Mouse (Mus musculus): ENCODE results near the gene Zbtb32. TPM values are rescaled to one million over a fixed set of nuclear protein-coding genes. Genes with fewer than 3 reads are reported as not detected.

Zbtb32 gene
- polyA plus RNA-seq, 1 experiment from 2014 or later, result 1.8 TPM

DNA sequence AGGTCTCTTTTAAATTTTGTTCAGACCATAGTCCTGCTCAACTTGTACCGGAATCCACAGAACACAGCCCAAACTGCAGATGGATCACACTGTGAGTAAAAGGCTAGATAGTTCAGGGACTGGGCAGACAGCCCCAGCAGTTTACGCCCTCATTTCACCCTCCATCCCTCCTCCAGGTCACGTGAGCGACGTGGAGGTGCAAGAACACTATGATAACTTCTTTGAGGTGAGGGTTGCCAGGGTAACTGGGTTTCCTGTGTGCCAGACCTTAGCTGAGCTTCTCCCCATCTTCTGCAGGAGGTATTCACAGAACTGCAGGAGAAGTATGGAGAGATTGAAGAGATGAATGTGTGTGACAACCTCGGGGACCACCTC is 34.8 kb downstream of the Zbtb32 start:
- ATAC-seq (ENCODE audit: insufficient number of reproducible peaks, low FRiP score, low TSS enrichment, low read depth), result no peak
- WGBS, result 25% methylated on average over 6 of the region's 6 CpGs
- no peaks in the 10 kb centered on the region for H3K27me3 ChIP-seq
- H3K4me3 ChIP-seq (replicated peaks), result peak overlapping the region; percentile 94
- peaks cover 25% of the 10 kb centered on the region for H3K36me3 ChIP-seq
- H3K4me2 ChIP-seq (replicated peaks), result peak overlapping the region; percentile 74
- peak overlapping the region; percentile 86 for H3K9ac ChIP-seq
- H3K9me3 ChIP-seq (replicated peaks), result no peaks in the 10 kb centered on the region
- peak overlapping the region; percentile 98 for H3K27ac ChIP-seq (replicated peaks)
- H3K4me1 ChIP-seq, result peaks cover 22% of the 10 kb centered on the region; the same call in 1 of the 2 replicates

DNA sequence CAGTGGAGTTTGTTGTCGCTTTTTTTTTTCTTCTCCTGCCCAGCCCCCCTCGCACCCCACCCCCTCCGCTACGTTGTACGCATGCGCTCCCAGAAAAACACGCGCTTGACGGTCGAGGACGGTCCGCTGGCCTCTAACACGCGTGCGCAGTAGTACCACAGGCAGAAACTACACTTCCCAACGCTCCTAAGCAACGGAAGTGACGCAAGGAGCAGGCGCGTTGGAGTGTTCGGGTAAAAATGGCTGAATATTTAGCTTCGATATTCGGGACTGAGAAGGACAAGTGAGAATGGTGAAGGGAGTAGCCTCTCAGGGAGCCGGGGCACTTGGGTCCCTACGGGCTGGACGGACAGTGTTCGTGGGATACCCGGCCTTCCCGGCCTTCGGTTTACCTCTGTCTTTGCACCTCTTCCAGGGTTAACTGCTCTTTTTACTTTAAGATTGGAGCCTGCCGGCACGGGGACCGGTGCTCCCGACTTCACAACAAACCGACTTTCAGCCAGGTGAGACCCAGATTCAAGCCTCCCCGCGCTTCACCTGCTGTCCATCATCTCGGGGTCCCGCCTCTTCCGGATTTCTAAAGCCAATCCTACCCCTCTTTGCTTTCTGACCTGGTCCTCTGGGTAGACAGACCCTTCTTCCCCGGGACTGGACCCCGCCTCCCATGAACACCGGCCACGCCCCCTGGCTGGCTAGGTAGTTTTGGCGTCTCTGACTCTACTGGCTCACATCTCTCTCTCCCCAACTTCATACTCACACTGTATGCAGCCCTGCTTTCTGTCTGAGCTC is 35.4 kb downstream of the Zbtb32 start, which contains the start of the genes U2af1l4, Gm49396 and Psenen:
Gene U2af1l4 (plus strand): TSS at position 185 of the 789 bp plus-strand sequence.
Gene Gm49396 (plus strand): TSS at position 228 of the 789 bp plus-strand sequence.
Gene Psenen (minus strand): TSS at position 511 of the 789 bp plus-strand sequence.
- peak; percentile 90 for ATAC-seq (ENCODE audit: insufficient number of reproducible peaks, low FRiP score, low TSS enrichment, low read depth)
- H3K4me3 ChIP-seq (replicated peaks), result peak within 1 kb of the TSS; percentile 94
- no peaks in the 10 kb centered on the region for H3K27me3 ChIP-seq
- peaks cover 19% of the 10 kb centered on the region for H3K36me3 ChIP-seq
- H3K4me1 ChIP-seq, result peaks cover 28% of the 10 kb centered on the region
- no peaks in the 10 kb centered on the region for H3K9me3 ChIP-seq (replicated peaks)
- H3K27ac ChIP-seq (replicated peaks), result peak within 1 kb of the TSS; percentile 98
- WGBS, result under 1% methylated on average over 45 of the region's 45 CpGs
- peak within 1 kb of the TSS; percentile 86 for H3K9ac ChIP-seq
- peak within 1 kb of the TSS; percentile 81 for H3K4me2 ChIP-seq (replicated peaks)

DNA sequence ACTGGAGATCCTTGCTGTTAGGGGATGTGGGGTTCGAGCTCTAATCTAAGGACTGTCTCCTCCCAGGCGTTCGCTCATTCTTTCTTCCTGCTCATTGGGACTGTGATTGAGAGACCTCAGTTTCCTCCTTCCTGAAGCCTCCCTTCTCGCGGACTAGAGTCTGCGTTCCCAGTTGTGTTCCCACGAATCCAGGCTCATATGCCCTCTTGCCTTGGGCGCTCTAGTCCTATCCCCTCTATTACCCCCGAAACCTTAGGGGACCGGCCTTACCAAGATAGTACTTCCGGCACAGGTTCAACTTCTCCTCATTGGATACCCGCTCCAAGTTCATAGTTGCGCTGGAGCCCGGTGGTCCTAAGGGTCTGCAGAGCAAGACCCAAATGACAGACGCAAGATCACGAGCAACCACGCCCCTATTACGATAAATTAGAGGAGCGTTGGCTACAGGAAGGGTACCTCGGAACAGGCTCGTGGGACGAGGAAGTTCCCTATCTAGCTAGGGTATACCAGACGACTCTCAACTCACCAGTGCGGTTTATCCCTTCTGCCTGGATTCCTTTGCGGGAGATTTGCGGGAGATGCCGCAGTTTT is 36.1 kb downstream of the Zbtb32 start:
- H3K9me3 ChIP-seq (replicated peaks), result no peaks in the 10 kb centered on the region
- 1% methylated on average over 27 of the region's 27 CpGs for WGBS
- H3K27me3 ChIP-seq, result no peaks in the 10 kb centered on the region
- no peak for ATAC-seq (ENCODE audit: insufficient number of reproducible peaks, low FRiP score, low TSS enrichment, low read depth)
- peak overlapping the region; percentile 81 for H3K4me2 ChIP-seq (replicated peaks)
- H3K36me3 ChIP-seq, result peaks cover 16% of the 10 kb centered on the region
- H3K9ac ChIP-seq, result peak overlapping the region; percentile 55
- H3K4me1 ChIP-seq, result peaks cover 33% of the 10 kb centered on the region
- H3K4me3 ChIP-seq (replicated peaks), result peak overlapping the region; percentile 94
- H3K27ac ChIP-seq (replicated peaks), result peak overlapping the region; percentile 98

DNA sequence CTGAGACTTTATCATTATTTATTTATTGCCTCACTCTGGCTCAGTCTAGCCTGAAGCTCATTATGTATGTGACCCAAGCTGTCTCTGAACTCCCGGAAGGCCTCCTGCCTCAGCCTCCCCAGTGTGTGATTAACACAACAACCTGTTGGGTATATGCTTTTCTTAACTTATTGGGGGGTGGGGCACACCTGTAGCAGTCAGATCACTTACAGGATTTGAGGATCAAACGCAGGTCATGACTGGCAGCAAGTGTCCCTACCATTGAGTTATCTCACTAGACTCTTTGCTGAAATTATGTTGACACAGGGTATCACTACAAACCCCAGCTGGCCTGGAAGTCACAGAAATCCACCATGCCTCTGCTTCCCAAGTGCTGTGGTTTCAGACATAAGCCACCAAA is 38.4 kb downstream of the Zbtb32 start:
- 67% methylated on average over 2 of the region's 2 CpGs for WGBS
- Histone ChIP-seq H3K36me3 (peaks cover 23% of the 10 kb centered on the region), H3K4me1 (peaks cover 33% of the 10 kb centered on the region), H3K27ac (replicated peaks) (no peak overlapping the region), H3K9me3 (replicated peaks) (no peaks in the 10 kb centered on the region), H3K9ac (0 out of 2 replicates have a peak overlapping the region, but pooled peaks have one; percentile 2), H3K4me2 (replicated peaks) (peak overlapping the region; percentile 86; the same call in 1 of the 2 replicates), H3K4me3 (replicated peaks) (no peak overlapping the region), H3K27me3 (no peaks in the 10 kb centered on the region)
- ATAC-seq (ENCODE audit: insufficient number of reproducible peaks, low FRiP score, low TSS enrichment, low read depth), result no peak

DNA sequence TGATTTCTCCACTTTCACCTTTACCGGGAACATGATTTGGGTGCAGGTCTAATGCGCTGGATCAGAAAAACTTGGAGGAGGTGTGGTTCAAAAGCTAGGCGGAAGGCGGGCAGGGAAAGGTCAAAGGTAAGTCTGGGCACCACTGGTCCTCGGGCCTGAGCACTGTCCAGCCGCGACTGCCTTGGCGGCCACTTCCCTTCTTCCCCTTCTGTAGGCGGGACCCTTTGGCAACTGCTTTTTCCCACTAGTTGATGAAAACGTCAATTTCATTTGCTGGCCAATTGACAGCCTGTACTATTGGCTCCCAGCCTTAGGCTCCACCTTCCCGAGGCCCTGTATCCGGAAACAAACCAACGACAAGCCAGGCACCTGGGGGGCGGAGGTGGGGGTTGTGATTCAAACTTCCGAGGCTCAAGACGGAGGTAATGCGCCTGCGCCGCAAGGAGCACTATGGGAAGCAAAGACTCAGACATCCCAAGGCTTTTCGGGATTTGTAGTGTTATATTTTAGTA is 39.2 kb downstream of the Zbtb32 start, which contains the start of gene Lin37:
Gene Lin37 (minus strand): TSS at position 396 of the 512 bp plus-strand sequence.
- peak; percentile 87 for ATAC-seq (ENCODE audit: insufficient number of reproducible peaks, low FRiP score, low TSS enrichment, low read depth)
- under 1% methylated on average over 20 of the region's 20 CpGs for WGBS
- Histone ChIP-seq H3K4me2 (replicated peaks) (peak within 1 kb of the TSS; percentile 86), H3K27me3 (no peaks in the 10 kb centered on the region), H3K9me3 (replicated peaks) (no peaks in the 10 kb centered on the region), H3K4me1 (peaks cover 33% of the 10 kb centered on the region), H3K36me3 (peaks cover 28% of the 10 kb centered on the region), H3K9ac (peak within 1 kb of the TSS; percentile 79), H3K4me3 (replicated peaks) (peak within 1 kb of the TSS; percentile 74), H3K27ac (replicated peaks) (peak within 1 kb of the TSS; percentile 71)

DNA sequence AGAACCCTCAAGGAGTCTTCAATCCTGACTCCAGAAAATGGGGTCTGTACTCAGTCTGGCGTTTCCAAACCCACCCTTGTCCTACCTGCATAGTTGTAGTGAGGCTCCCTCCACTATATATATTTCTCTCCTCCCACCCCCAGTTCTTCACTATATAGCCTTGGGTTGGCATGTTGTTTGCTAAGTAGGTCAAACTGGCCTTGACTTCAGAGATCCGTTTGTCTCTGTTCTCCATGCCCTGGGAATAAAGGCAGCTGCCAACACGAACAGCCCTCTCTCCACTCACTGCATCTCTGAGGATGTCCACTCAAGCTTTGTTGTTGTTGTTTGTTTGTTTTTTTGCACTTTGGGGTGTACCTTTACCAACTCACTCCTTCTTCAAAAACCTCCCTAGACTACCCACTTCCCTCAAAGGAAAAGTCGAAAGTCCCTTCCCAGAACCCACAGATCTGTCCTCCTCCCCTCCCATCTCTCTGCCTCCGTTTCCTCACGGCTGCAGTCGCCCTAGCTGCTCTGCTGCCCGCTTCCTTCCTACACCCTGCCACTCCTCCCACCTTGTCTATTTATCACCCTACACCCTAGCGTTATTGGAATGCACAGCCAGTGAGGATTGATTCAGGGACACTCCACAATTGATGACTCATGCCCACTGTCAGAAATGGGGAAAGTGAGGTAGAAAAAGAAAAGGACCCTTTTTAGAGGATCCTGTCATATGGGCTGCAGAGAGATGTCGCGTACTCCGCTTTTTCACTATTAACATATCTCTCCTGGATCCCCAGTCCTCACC is 39.9 kb downstream of the Zbtb32 start:
- Histone ChIP-seq H3K27ac (replicated peaks) (peak overlapping the region; percentile 71), H3K36me3 (peaks cover 30% of the 10 kb centered on the region), H3K4me2 (replicated peaks) (peak overlapping the region; percentile 86), H3K9ac (peak overlapping the region; percentile 79), H3K4me1 (peaks cover 30% of the 10 kb centered on the region), H3K9me3 (replicated peaks) (no peaks in the 10 kb centered on the region), H3K27me3 (no peaks in the 10 kb centered on the region), H3K4me3 (replicated peaks) (peak overlapping the region; percentile 74)
- 14% methylated on average over 12 of the region's 12 CpGs for WGBS
- ATAC-seq (ENCODE audit: insufficient number of reproducible peaks, low FRiP score, low TSS enrichment, low read depth), result no peak

DNA sequence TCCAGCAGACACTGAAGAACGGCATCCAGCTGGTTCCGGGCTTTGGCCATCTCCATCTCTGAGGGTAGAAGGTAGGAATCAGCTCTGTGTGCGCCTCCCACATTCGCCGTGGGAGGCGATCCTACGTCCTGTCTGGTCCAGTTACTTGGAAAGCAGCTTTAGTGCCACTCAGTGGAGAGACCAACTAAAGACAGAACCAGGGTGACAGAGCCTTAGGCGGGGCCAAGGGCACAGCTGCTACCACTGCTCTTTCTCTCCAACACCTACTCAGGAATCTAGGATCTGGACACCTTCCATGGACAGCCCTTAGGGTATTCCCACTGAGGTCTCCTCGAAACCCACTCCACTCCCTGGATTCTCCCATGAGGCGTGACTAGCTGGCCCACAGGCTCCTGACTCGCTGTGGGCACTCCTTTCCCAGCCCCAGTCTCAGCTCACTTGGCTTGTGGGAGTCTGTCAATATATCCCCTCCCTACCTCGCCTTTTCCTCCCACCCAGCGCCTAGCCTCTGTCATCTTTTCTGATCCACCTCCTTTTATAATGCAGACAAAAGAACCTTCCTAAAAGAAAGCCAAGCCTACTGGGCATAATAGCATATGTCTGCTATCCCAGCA is 40.7 kb downstream of the Zbtb32 start:
- Histone ChIP-seq H3K9ac (no peak overlapping the region), H3K27ac (replicated peaks) (no peak overlapping the region), H3K4me1 (peaks cover 36% of the 10 kb centered on the region), H3K36me3 (peaks cover 30% of the 10 kb centered on the region), H3K9me3 (replicated peaks) (no peaks in the 10 kb centered on the region), H3K4me2 (replicated peaks) (peak overlapping the region; percentile 86), H3K27me3 (no peaks in the 10 kb centered on the region), H3K4me3 (replicated peaks) (peak overlapping the region; percentile 74)
- no peak for ATAC-seq (ENCODE audit: insufficient number of reproducible peaks, low FRiP score, low TSS enrichment, low read depth)
- WGBS, result 87% methylated on average over 13 of the region's 13 CpGs

DNA sequence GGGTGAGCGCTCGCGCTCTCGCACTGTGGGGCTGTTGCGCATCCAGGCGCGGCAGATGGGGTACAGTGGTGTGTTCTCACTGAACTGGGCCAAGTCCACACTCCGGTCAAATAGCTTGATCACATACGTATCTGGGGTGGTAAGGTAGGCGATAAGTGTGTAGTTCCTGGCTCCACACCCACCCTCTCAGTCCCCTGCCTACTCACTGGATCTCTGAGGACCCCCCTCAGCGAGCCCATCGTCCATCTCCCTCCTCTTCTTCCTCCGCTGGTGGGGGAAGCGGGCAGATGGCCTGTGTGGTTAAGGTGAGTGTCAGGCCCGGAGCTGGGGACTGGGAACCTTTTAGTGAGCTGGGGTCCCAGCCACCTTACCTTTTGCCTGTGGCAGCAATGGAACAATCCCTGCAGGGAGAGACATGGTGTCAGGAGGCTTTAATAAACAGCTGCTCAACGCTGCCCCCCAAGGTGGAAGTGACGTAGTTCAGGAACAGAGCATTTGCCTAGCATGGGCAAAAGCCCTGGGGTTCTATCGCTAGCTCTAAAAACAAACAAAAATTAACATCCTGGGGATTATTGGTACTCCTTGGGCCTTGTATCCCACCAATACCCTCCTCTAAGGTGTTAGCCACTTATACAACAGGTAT is 41.7 kb downstream of the Zbtb32 start:
- H3K36me3 ChIP-seq, result peaks cover 30% of the 10 kb centered on the region
- H3K4me3 ChIP-seq (replicated peaks), result no peak overlapping the region
- no peak overlapping the region for H3K4me2 ChIP-seq (replicated peaks)
- no peaks in the 10 kb centered on the region for H3K27me3 ChIP-seq
- no peak overlapping the region for H3K9ac ChIP-seq
- 92% methylated on average over 18 of the region's 18 CpGs for WGBS
- H3K4me1 ChIP-seq, result peaks cover 38% of the 10 kb centered on the region
- ATAC-seq (ENCODE audit: insufficient number of reproducible peaks, low FRiP score, low TSS enrichment, low read depth), result no peak
- no peaks in the 10 kb centered on the region for H3K9me3 ChIP-seq (replicated peaks)
- H3K27ac ChIP-seq (replicated peaks), result no peak overlapping the region

DNA sequence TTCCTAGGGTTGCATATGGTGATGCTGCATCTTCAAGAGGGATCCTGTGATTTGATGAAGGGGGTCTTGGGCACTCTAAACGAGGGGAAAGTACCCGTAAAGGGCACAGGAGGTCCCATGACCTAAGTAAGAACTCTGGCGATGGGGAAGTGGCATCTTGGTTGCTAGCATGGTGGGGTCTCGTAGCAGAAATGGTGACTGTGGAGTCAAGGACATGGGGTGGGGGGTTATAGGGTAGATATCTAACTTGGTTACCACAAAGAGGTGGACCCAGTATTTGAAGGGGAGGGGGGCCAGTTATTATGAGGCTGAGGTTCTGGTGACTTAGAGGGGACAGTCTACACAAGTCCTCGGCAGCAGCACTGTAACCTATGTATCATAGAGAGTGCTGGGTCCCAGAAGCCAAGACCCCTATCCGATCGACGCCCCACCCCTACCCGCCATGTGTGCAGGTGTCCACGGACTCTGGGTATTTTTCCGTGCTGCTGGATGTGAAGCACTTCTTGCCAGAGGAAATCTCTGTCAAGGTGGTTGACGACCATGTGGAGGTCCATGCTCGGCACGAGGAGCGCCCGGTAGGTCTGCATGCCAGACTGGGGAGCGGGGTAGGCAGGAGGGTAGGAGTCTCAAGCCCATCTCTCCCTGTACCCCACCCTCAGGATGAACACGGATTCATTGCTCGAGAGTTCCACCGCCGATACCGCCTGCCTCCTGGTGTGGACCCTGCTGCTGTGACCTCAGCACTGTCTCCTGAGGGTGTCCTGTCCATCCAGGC is 44.7 kb downstream of the Zbtb32 start:
- no peak for ATAC-seq (ENCODE audit: insufficient number of reproducible peaks, low FRiP score, low TSS enrichment, low read depth)
- whole genome bisulfite sequencing, result 86% methylated on average over 22 of the region's 22 CpGs

More for the DNA sequence above, 44.7 kb downstream of the Zbtb32 start:
- Histone ChIP-seq H3K4me3 (replicated peaks) (peak overlapping the region; percentile 81), H3K27ac (replicated peaks) (peak overlapping the region; percentile 100; the same call in 1 of the 2 replicates), H3K9ac (peak overlapping the region; percentile 59; the same call in 1 of the 2 replicates), H3K4me1 (peaks cover 30% of the 10 kb centered on the region), H3K27me3 (no peaks in the 10 kb centered on the region), H3K4me2 (replicated peaks) (peak overlapping the region; percentile 96), H3K36me3 (peaks cover 30% of the 10 kb centered on the region), H3K9me3 (replicated peaks) (no peaks in the 10 kb centered on the region)

Data from embryonic facial prominence, embryonic 15.5 days (tissue).